Mouse (Mus musculus): ENCODE measurements at regions not wholly inside any gene's neighbourhood (a gene's known extent, or its start where the extent isn't known, plus 50 kb on each side); places are given as distances from the start of the nearest gene placed in this dataset.

DNA sequence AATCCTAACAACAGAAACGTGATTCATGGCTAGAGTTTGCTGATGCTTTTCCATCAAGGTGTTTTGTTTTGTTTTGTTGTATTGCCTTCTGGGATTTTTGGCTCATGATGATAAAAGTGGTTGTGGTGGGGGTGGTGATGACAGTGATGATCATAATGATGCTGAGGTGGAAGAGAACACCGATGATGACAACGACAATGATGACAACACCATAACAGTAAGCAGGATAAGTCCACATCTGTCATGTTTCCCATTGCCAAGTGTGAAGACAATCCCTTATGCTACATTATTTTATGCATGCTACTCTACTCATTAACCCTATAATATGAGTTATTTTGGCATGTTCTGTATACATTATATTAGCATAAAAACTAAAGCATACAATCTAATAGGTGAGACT, 477.0 kb downstream of the Trhde start:
- Histone ChIP-seq H3K4me2 (ENCODE audit: low read depth) (no peak overlapping the region), H3K4me3 (ENCODE audit: low read depth, low read length) (no peak overlapping the region), H3K4me1 (ENCODE audit: insufficient read depth) (no peaks in the 10 kb centered on the region), H3K9me3 (ENCODE audit: low read length) (no peaks in the 10 kb centered on the region), H3K27ac (ENCODE audit: low read depth, low read length) (no peak overlapping the region), H3K36me3 (ENCODE audit: insufficient read depth) (no peaks in the 10 kb centered on the region), H3K27me3 (ENCODE audit: insufficient read depth, low read length) (no peaks in the 10 kb centered on the region), H3K9ac (no peak overlapping the region)
- TF ChIP-seq CTCF (IDR thresholded peaks at IDR 0.05; ENCODE audit: low read depth), result no peak
- ATAC-seq (no peak), DNase-seq (no peak)
- 73% methylated on average over 3 of the region's 3 CpGs for WGBS

GRCm38 (mm10) chr10:114321510-114321909, 480.6 kb downstream of the Trhde start:
- Histone ChIP-seq H3K27me3 (ENCODE audit: insufficient read depth, low read length) (no peaks in the 10 kb centered on the region), H3K4me1 (ENCODE audit: insufficient read depth) (no peaks in the 10 kb centered on the region), H3K9me3 (ENCODE audit: low read length) (no peaks in the 10 kb centered on the region), H3K4me3 (ENCODE audit: low read depth, low read length) (no peak overlapping the region), H3K27ac (ENCODE audit: low read depth, low read length) (no peak overlapping the region), H3K9ac (no peak overlapping the region), H3K4me2 (ENCODE audit: low read depth) (no peak overlapping the region), H3K36me3 (ENCODE audit: insufficient read depth) (no peaks in the 10 kb centered on the region)
- 64% methylated on average over 4 of the region's 4 CpGs for WGBS
- DNase-seq (peak; percentile 21), ATAC-seq (no peak)
- no peak for TF ChIP-seq CTCF (IDR thresholded peaks at IDR 0.05; ENCODE audit: low read depth)

DNA sequence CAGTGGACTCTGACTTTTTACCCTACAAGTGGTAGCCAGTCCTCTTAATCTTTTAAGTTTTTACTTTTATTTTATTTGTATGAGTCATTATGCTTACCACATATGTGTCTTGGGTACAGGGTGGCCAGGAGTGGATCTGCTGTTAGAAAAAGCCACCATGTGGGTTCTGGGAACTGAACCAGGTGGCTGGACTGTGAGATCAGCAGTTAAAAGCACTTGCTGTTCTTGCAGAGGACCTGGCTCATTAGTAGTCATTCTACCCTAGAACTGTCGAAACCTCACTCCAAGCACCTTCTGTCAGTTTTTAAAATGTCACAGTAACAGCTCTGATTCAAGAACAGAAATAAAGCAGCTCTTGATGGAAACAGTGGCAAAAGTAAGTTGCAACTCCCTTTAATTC, 483.6 kb downstream of the Trhde start:
- Histone ChIP-seq H3K9ac (no peak overlapping the region), H3K4me1 (ENCODE audit: insufficient read depth) (no peaks in the 10 kb centered on the region), H3K36me3 (ENCODE audit: insufficient read depth) (no peaks in the 10 kb centered on the region), H3K27ac (ENCODE audit: low read depth, low read length) (no peak overlapping the region), H3K4me3 (ENCODE audit: low read depth, low read length) (no peak overlapping the region), H3K4me2 (ENCODE audit: low read depth) (no peak overlapping the region), H3K27me3 (ENCODE audit: insufficient read depth, low read length) (no peaks in the 10 kb centered on the region), H3K9me3 (ENCODE audit: low read length) (no peaks in the 10 kb centered on the region)
- DNase-seq (no peak), ATAC-seq (peak; percentile 25; the same call in 1 of the 2 replicates)
- WGBS, result 45% methylated on average over 1 of the region's 1 CpGs
- no peak for TF ChIP-seq CTCF (IDR thresholded peaks at IDR 0.05; ENCODE audit: low read depth)

Measured in forebrain, postnatal 0 days (tissue).